Mouse (Mus musculus) ES-Bruce4 (cell line): ENCODE results near the gene Il2ra. TPM values are rescaled to one million over a fixed set of nuclear protein-coding genes. Genes with fewer than 3 reads are reported as not detected.
A peak's percentile ranks its signal among the peaks of the same experiment; 100 is the strongest.
"Not testable (repeated sequence)": the region's sequence is repeated elsewhere in the genome, so short reads cannot be mapped to it uniquely, and the experiment has no call there.

Experiments used
- H3K27ac ChIP-seq: 2 replicates; pipeline ENCODE4 v1.5.1; 2012; ENCODE audit warnings: low read length, inconsistent platforms; ENCODE audit not compliant: insufficient read depth
- H3K27me3 ChIP-seq: 2 replicates; pipeline ENCODE4 v1.6.1; 2012; ENCODE audit warnings: mild to moderate bottlenecking, low read length, inconsistent platforms; ENCODE audit not compliant: control insufficient read depth, poor library complexity, insufficient read depth, severe bottlenecking
- H3K36me3 ChIP-seq: 2 replicates; pipeline ENCODE4 v1.6.1; 2012; ENCODE audit warnings: inconsistent platforms, mild to moderate bottlenecking, low read length, moderate library complexity; ENCODE audit not compliant: control insufficient read depth, poor library complexity, insufficient read depth, severe bottlenecking
- H3K4me1 ChIP-seq: one replicate; pipeline ENCODE4 v1.8.1; 2011; ENCODE audit warnings: low read length; ENCODE audit not compliant: control insufficient read depth, insufficient read depth
- H3K4me3 ChIP-seq: 2 replicates; pipeline ENCODE4 v1.5.1; 2011; ENCODE audit warnings: low read depth, mild to moderate bottlenecking, low read length
- H3K9ac ChIP-seq: 2 replicates; pipeline ENCODE4 v1.6.1; 2012; ENCODE audit warnings: low read depth, mild to moderate bottlenecking, inconsistent platforms; ENCODE audit not compliant: poor library complexity, severe bottlenecking
- H3K9me3 ChIP-seq: replicated peaks from 2 replicates; pipeline ENCODE4 v1.6.1; 2012; ENCODE audit warnings: mild to moderate bottlenecking, low read length, inconsistent platforms; ENCODE audit not compliant: control insufficient read depth, poor library complexity, insufficient read depth, severe bottlenecking
- CTCF ChIP-seq: IDR thresholded peaks from one replicate; pipeline ENCODE4 v1.8.1; 2011; ENCODE audit warnings: low read depth, low read length
- EP300 ChIP-seq: IDR thresholded peaks from 2 replicates; pipeline ENCODE4 v1.6.1; 2011; ENCODE audit warnings: low read depth, low read length; ENCODE audit not compliant: insufficient read depth
- POLR2A ChIP-seq: IDR thresholded peaks from one replicate; pipeline ENCODE4 v1.8.1; 2011; ENCODE audit warnings: low read length; ENCODE audit not compliant: insufficient read depth
- polyA plus RNA-seq: library from polyadenylated mRNA; stranded (reverse); fragments of >200 nt; gene quantifications from 2 replicates; pipeline ENCODE4 v1.2.4, GENCODE M21; 2011; ENCODE audit warnings: low read depth; ENCODE audit not compliant: missing spikeins, insufficient read depth, insufficient read length

Il2ra gene
- polyA plus RNA-seq, 1 experiment, result not detected

DNA sequence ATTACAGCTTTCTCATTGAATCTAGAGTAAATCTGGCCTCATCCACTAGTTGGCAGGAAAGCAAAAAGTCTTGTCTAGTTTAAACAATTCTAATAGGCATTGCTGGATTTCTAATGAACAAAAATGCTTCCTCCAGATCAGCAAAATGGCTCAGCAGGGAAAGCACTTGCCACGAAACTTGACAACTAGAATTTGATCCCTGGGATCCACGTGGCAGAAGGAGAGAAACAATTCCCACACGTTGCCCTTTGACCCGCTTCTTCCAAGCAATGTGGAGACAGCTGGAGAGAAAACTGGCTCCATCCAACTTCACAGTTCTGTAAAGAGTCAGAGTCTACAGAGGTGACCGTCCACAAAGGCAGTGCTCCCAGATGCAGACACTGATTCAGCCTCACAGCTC lies 56.4 kb downstream of the Il2ra start:
- Histone ChIP-seq H3K36me3 (no peaks in the 10 kb centered on the region), H3K9me3 (no peaks in the 10 kb centered on the region), H3K27me3 (no peaks in the 10 kb centered on the region), H3K9ac (no peak overlapping the region), H3K4me3 (no peak overlapping the region), H3K4me1 (no peaks in the 10 kb centered on the region), H3K27ac (no peak overlapping the region)
- TF ChIP-seq POLR2A (no peak), EP300 (no peak), CTCF (no peak)

DNA sequence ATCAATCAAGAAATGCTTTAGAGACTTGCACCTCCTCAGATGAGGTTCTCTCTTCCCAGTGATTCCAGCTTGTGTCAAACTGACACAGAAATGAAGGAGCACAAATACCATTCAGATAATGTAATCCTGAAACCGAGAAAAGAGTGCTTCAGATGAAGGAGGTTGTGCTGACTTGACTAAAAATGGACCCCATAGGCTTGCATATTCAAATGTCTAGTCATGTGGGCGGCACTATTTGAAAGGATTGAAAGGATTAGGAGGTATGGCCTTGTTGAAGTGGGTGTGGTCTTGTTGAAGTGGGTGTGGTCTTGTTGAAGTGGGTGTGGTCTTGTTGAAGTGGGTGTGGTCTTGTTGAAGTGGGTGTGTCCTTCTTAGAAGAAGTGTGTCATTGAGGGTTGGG lies 57.3 kb downstream of the Il2ra start:
- TF ChIP-seq CTCF, result no peak
- no peak for TF ChIP-seq POLR2A
- no peak for TF ChIP-seq EP300
- no peaks in the 10 kb centered on the region for H3K9me3 ChIP-seq
- H3K9ac ChIP-seq, result no peak overlapping the region
- no peak overlapping the region for H3K27ac ChIP-seq
- H3K27me3 ChIP-seq, result 0 out of 2 replicates have a peak, but pooled peaks cover 2% of the 10 kb centered on the region
- H3K4me3 ChIP-seq, result no peak overlapping the region
- no peaks in the 10 kb centered on the region for H3K4me1 ChIP-seq
- H3K36me3 ChIP-seq, result no peaks in the 10 kb centered on the region

DNA sequence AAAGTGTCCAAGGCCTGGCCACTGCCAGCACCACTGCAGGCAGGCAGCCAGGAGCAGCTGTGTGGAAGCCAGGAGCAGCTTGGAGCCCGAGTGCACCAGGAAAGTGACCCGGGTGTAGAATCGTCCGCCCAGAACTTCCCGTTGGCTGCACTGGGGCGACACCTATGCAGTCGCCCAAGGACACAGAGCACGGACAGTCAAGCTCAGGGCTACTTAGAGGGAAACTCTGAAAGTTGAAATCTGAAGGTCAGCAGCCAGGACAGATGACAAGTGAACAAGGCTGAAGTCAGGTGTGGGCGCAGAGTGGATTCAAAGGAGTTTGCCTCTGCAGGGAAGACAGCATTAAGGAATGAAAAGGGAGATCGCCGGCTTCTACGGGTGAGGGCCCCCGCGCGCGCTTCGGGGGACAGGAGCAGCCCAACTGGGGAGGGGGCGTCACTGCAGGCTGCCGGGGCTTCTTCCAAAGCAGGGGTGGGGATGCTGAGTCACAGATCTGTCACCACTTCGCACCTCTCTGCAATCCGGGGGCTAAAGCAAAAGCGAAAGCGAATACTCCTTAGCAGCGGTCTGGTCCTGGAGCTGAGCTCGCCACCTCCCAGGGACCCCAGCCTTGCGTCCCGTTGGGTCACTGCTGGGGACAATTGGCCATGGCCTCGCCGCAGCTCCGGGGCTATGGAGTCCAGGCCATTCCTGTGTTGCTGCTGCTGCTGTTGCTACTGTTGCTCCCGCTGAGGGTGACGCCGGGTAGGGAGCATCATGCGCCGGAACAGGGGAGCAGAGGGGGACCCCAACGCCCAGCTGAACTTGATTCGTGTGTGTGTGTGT lies 62.8 kb downstream of the Il2ra start, which contains the start of gene Il15ra:
Gene Il15ra, plus strand, starts transcription at position 90 of the 825 bp plus-strand sequence.
- TF ChIP-seq EP300 (no peak), POLR2A (no peak), CTCF (no peak)
- peak within 1 kb of the TSS; percentile 52 for H3K4me3 ChIP-seq
- H3K27ac ChIP-seq, result no peak within 1 kb of the TSS
- 0 out of 2 replicates have a peak within 1 kb of the TSS, but pooled peaks have one; percentile 4 for H3K9ac ChIP-seq
- no peaks in the 10 kb centered on the region for H3K4me1 ChIP-seq
- no peaks in the 10 kb centered on the region for H3K9me3 ChIP-seq
- H3K27me3 ChIP-seq, result peaks cover 8% of the 10 kb centered on the region
- no peaks in the 10 kb centered on the region for H3K36me3 ChIP-seq

DNA sequence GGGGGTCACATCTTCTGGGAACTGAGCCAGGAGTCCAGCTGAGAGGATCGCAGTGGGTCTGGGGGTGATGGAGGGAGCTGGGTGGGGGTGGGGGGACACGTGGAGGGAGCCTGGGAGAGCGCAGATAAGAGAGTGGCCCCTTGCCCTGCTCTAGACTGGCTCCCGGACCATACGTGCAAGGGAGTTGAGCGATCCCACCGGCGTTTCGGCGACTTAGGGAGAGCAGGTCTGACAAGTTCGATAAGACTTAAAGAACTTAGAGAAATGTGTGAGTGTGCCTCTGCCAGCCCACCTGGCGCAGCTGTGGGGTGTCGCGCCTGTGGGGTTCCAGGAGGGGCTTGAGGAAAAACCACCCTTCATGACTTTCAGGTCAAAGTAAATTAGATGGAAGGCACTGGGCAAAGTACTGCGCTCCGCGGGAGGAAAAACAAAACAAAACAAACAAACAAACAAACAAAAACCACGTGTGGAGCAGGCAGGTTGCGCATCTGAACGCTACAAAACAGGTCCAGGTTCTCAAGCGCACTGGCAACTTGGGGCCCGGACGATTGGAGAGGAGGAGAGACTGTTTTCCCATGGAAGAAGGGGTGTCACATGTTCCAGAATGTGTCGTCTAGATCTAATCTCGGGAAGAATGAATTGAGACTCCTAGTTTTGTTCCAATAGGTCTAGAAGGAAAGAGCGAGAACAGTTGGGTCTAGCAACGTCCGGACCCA lies 63.6 kb downstream of the Il2ra start:
- Histone ChIP-seq H3K9me3 (no peaks in the 10 kb centered on the region), H3K36me3 (no peaks in the 10 kb centered on the region), H3K4me1 (no peaks in the 10 kb centered on the region), H3K4me3 (peak overlapping the region; percentile 52), H3K9ac (0 out of 2 replicates have a peak overlapping the region, but pooled peaks have one; percentile 4), H3K27ac (no peak overlapping the region), H3K27me3 (peaks cover 8% of the 10 kb centered on the region)
- TF ChIP-seq CTCF (no peak), POLR2A (no peak), EP300 (no peak)

DNA sequence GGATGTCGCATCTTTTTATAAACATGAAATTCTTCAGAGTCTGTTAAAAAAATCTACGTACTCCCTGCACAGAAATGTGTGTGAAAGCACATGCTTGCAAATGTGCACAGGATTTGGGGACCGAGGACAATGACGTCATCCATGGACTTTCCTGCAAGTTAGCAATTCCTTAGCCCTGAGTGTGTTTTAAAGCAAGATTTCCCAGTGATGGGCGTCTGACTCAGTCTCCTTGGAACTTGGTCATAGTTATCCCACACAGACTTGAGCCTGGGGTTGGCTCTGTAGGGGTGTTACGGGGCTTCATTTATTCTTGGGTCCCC lies 64.1 kb downstream of the Il2ra start:
- peaks cover 8% of the 10 kb centered on the region for H3K27me3 ChIP-seq
- no peak overlapping the region for H3K9ac ChIP-seq
- no peaks in the 10 kb centered on the region for H3K9me3 ChIP-seq
- H3K4me1 ChIP-seq, result no peaks in the 10 kb centered on the region
- TF ChIP-seq POLR2A (no peak), CTCF (no peak), EP300 (no peak)
- no peak overlapping the region for H3K4me3 ChIP-seq
- no peak overlapping the region for H3K27ac ChIP-seq
- no peaks in the 10 kb centered on the region for H3K36me3 ChIP-seq

DNA sequence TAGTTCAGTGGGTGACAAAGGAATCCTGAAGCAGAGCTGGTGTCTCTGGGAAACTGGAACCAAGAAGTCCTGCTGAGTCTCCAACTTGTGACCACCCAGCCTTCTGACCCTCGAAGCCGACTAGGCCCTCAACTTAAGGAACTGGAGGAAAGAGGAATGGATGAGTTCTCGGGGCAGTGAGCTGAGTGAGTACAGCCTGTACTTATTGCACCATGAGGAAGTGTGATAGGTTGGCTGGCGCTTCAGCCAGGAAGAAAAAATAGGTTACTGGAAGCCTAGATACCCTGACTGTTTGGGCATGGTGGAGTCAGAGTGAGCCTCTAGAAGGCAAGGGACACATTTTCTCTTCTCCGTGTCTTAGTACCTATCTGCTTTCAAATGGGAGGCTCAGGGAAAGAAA lies 65.9 kb downstream of the Il2ra start:
- Histone ChIP-seq H3K36me3 (no peaks in the 10 kb centered on the region), H3K27me3 (peaks cover 8% of the 10 kb centered on the region), H3K4me3 (no peak overlapping the region), H3K4me1 (no peaks in the 10 kb centered on the region), H3K9me3 (no peaks in the 10 kb centered on the region), H3K27ac (no peak overlapping the region), H3K9ac (no peak overlapping the region)
- TF ChIP-seq EP300, result no peak

DNA sequence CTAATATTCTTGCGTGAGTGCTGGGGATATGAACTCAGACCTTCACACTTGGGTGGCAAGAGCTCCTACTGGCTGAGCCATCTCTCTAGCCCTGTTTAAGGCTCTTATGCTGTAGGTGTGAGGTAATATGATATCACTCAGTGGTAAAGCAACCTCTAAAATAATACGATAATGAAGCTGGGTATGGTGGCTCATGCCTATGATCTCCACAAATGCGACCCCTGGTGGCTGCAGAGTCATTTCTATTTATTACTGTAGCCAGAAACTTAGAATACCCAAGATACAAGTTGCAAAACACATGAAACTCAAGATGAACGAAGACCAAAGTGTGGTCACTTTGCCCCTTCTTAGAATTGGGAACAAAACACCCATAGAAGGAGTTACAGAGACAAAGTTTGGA lies 67.5 kb downstream of the Il2ra start:
- not testable (repeated sequence) for H3K4me1 ChIP-seq, H3K36me3 ChIP-seq, H3K9ac ChIP-seq, H3K27me3 ChIP-seq, H3K4me3 ChIP-seq, H3K9me3 ChIP-seq, H3K27ac ChIP-seq
